9 mouse cellular contexts compared by ENCODE assay signal in the genomic region with DNA sequence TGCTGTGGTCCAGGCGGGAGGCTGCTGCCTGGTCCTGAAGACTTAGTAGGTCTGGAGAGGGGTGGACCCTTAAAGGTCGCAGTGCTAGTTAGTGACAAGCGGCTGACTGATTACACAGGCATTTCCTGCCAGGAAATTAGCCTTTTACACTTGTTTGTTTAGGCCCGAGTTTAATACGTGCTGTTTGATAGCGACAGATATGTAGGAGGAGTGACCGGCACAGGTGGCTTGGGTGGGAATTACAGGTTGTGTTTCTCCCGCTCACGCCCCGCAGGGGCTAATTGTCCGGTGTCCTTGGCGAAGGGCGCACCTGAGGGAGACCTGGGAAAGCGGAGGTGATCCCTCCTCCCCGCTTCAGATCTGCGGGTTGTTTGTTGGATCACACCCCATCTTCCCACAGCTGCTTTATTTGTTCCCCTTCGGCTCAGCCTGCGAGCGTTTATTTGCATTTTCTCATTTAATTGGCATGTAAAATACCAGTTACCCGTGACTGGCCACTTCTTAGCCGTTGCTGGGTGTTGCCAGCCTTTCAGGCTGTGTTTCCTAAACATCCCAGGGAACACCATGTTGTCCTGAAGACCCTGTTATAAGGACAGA. TPM values are rescaled to one million over a fixed set of nuclear protein-coding genes. Genes with fewer than 3 reads are reported as not detected.
DNase-seq lines count a peak whose midpoint lies in the region; ATAC-seq lines count a peak whose summit lies in the region.
"Had no signal": no experiment of that assay in that cellular context is flagged by ENCODE, and none has a peak within 500 bp of the region (broad histone marks: within the 10 kb centered on the region; RNA-seq: fewer than 3 reads in every experiment).

No protein-coding gene starts in this region.

- no peak overlapping the region for H3K27ac ChIP-seq in hindbrain, embryonic 15.5 days (replicated peaks)

- H3K4me3 ChIP-seq in hindbrain, embryonic 15.5 days: peak overlapping the region; percentile 24

- H3K4me2 ChIP-seq in hindbrain, embryonic 15.5 days: peak overlapping the region; percentile 53

- DNase-seq in cerebellum, adult 11-12 months: peak; percentile 8
- DNase-seq in cerebellum, adult 8-10 months: no peak
- DNase-seq in embryo, embryonic 10 days (ENCODE audit: low spot score): peak; percentile 29
- DNase-seq in lung, postnatal 36 days: peak; percentile 25
- no peak for DNase-seq in layer of hippocampus, adult 9-10 months (ENCODE audit: low spot score)
- DNase-seq in left cerebral cortex, adult 18-20 months (ENCODE audit: low spot score in 2 of 2): no peak
- no peak for DNase-seq in right cerebral cortex, adult 18-20 months

- H3K9ac ChIP-seq in hindbrain, embryonic 15.5 days: peak overlapping the region; percentile 12; the same call in 1 of the 2 replicates

- H3K36me3 ChIP-seq in hindbrain, embryonic 15.5 days: no peaks in the 10 kb centered on the region

- 3% methylated on average over 21 of the region's 21 CpGs for WGBS in hindbrain, embryonic 15.5 days

- peaks cover 5% of the 10 kb centered on the region; the same call in 1 of the 2 replicates for H3K27me3 ChIP-seq in hindbrain, embryonic 15.5 days

- ATAC-seq in hindbrain, embryonic 15.5 days (ENCODE audit: low FRiP score, low read depth): no peak

- peaks cover 8% of the 10 kb centered on the region for H3K4me1 ChIP-seq in hindbrain, embryonic 15.5 days (replicated peaks)

- H3K9me3 ChIP-seq in hindbrain, embryonic 15.5 days: no peaks in the 10 kb centered on the region

RNA-seq across cellular contexts. Expression of a gene that starts 25.1 kb away (rescaled TPM):
- polyA plus RNA-seq in hindbrain, embryonic 15.5 days (2015; fragmentation: Nextera tagmentation; extraction: Ambion mirVana): 0.34 and 0.64 TPM in 2 replicates
- under 1 TPM; 0.26 to 0.79 TPM for total RNA-seq in left cerebral cortex, adult 18-20 months (2021)

RNA-seq across cellular contexts. Expression of a gene that starts 29.0 kb away (rescaled TPM):
- 70.5 and 76.2 TPM in 2 replicates for polyA plus RNA-seq in hindbrain, embryonic 15.5 days (2015; fragmentation: Nextera tagmentation; extraction: Ambion mirVana)
- total RNA-seq in left cerebral cortex, adult 18-20 months (2021): 10 to 100 TPM; 58.3 to 59.1 TPM

RNA-seq across cellular contexts. Expression of a gene that starts 58.9 kb away (rescaled TPM):
- 3.6 and 4.1 TPM in 2 replicates for polyA plus RNA-seq in hindbrain, embryonic 15.5 days (2015; fragmentation: Nextera tagmentation; extraction: Ambion mirVana)
- 1 to 10 TPM; 4.6 to 4.8 TPM for total RNA-seq in left cerebral cortex, adult 18-20 months (2021)
- total RNA-seq: neutrophil, adult 5-6 weeks had no signal

Comparison
In these comparisons a context has a peak if more than half of its experiments do, and no peak if none do; other contexts are left out.
1. DNase-seq: peak in cerebellum, adult 11-12 months (single experiment), embryo, embryonic 10 days (single experiment) and lung, postnatal 36 days (single experiment); none in cerebellum, adult 8-10 months (single experiment), layer of hippocampus, adult 9-10 months (single experiment), left cerebral cortex, adult 18-20 months (0 of 2) and right cerebral cortex, adult 18-20 months (single experiment).